Mouse (Mus musculus) forelimb bud, embryonic 11.5 days (tissue): ENCODE measurements around the gene Slk.

Experiments
- DNase-seq: peaks from one replicate; pipeline ENCODE4 v3.0.0-alpha.2; 2012; ENCODE audit warnings: low read depth, low spot score

The Slk gene

GRCm38 (mm10) chr19:47579225-47579787 is at the start of gene Slk:
Slk (plus strand) TSS chr19:47579678.
- peak; percentile 85 for DNase-seq

GRCm38 (mm10) chr19:47531309-47531708 is 48.2 kb upstream of the Slk start:
- DNase-seq, result no peak

GRCm38 (mm10) chr19:47532449-47532848 is 47.0 kb upstream of the Slk start:
- DNase-seq, result no peak

- DNase-seq, result no peak
Observed at GRCm38 (mm10) chr19:47534131-47534530, 45.3 kb upstream of the Slk start.

GRCm38 (mm10) chr19:47536521-47537299 is 42.8 kb upstream of the Slk start:
- DNase-seq, result peak; percentile 96

- no peak for DNase-seq
Observed at GRCm38 (mm10) chr19:47537300-47537792, 42.1 kb upstream of the Slk start, which contains the start of gene Stn1. Stn1 (minus strand) TSS chr19:47537507.

GRCm38 (mm10) chr19:47537879-47538278 is 41.6 kb upstream of the Slk start:
- DNase-seq, result no peak

GRCm38 (mm10) chr19:47538801-47539200 is 40.7 kb upstream of the Slk start:
- peak; percentile 63 for DNase-seq

- no peak for DNase-seq
Observed at GRCm38 (mm10) chr19:47542441-47542840, 37.0 kb upstream of the Slk start.

GRCm38 (mm10) chr19:47545055-47545454 is 34.4 kb upstream of the Slk start:
- DNase-seq, result peak; percentile 16

GRCm38 (mm10) chr19:47545528-47545927 is 34.0 kb upstream of the Slk start:
- no peak for DNase-seq

GRCm38 (mm10) chr19:47548432-47549076 is 30.9 kb upstream of the Slk start:
- no peak for DNase-seq

GRCm38 (mm10) chr19:47549174-47549573 is 30.3 kb upstream of the Slk start:
- DNase-seq, result no peak

- no peak for DNase-seq
Observed at GRCm38 (mm10) chr19:47549584-47549983, 29.9 kb upstream of the Slk start.

- DNase-seq, result no peak
Observed at GRCm38 (mm10) chr19:47559145-47559544, 20.3 kb upstream of the Slk start.

- DNase-seq, result no peak
Observed at GRCm38 (mm10) chr19:47559751-47560512, 19.5 kb upstream of the Slk start.

GRCm38 (mm10) chr19:47560544-47561161 is 18.8 kb upstream of the Slk start:
- DNase-seq, result no peak

GRCm38 (mm10) chr19:47561996-47562441 is 17.5 kb upstream of the Slk start:
- no peak for DNase-seq

GRCm38 (mm10) chr19:47563715-47564114 is 15.8 kb upstream of the Slk start:
- DNase-seq, result no peak

GRCm38 (mm10) chr19:47565031-47565654 is 14.3 kb upstream of the Slk start:
- DNase-seq, result no peak

- no peak for DNase-seq
Observed at GRCm38 (mm10) chr19:47565994-47566393, 13.5 kb upstream of the Slk start.
